Mouse (Mus musculus) kidney, adult 18-20 months (tissue): ENCODE measurements around the gene Ankrd22.
"Not testable (repeated sequence)": the region's sequence is repeated elsewhere in the genome, so short reads cannot be mapped to it uniquely, and the experiment has no call there.

ENCODE experiments used
- DNase-seq: peaks from one replicate; pipeline ENCODE4 v3.0.0; 2021

The Ankrd22 gene

GRCm38 (mm10) chr19:34165891-34166290, at the start of gene Ankrd22:
TSS of gene Ankrd22 (minus strand) at chr19:34166053.
- no peak for DNase-seq

- no peak for DNase-seq
These were observed 48.3 kb upstream of the Ankrd22 start for GRCm38 (mm10) chr19:34214136-34214535.

- no peak for DNase-seq
These were observed 47.4 kb upstream of the Ankrd22 start for GRCm38 (mm10) chr19:34213251-34213645.

GRCm38 (mm10) chr19:34212489-34213250, 46.8 kb upstream of the Ankrd22 start:
- DNase-seq: no peak

- DNase-seq: no peak
These were observed 45.0 kb upstream of the Ankrd22 start for GRCm38 (mm10) chr19:34210841-34211240.

GRCm38 (mm10) chr19:34209930-34210581, 44.2 kb upstream of the Ankrd22 start:
- DNase-seq: no peak

GRCm38 (mm10) chr19:34209031-34209430, 43.2 kb upstream of the Ankrd22 start:
- DNase-seq: no peak

- DNase-seq: no peak
These were observed 41.0 kb upstream of the Ankrd22 start for GRCm38 (mm10) chr19:34206760-34207440.

- DNase-seq: not testable (repeated sequence)
These were observed 40.3 kb upstream of the Ankrd22 start for GRCm38 (mm10) chr19:34206128-34206527.

GRCm38 (mm10) chr19:34202668-34203067, 36.8 kb upstream of the Ankrd22 start:
- DNase-seq: no peak

- DNase-seq: no peak
These were observed 33.6 kb upstream of the Ankrd22 start for GRCm38 (mm10) chr19:34199488-34199887.

- no peak for DNase-seq
These were observed 33.0 kb upstream of the Ankrd22 start for GRCm38 (mm10) chr19:34198901-34199300.

GRCm38 (mm10) chr19:34198066-34198465, 32.2 kb upstream of the Ankrd22 start:
- no peak for DNase-seq

- no peak for DNase-seq
These were observed 29.2 kb upstream of the Ankrd22 start for GRCm38 (mm10) chr19:34195031-34195430.

- DNase-seq: no peak
These were observed 28.4 kb upstream of the Ankrd22 start for GRCm38 (mm10) chr19:34194132-34194745.

GRCm38 (mm10) chr19:34193683-34194082, 27.8 kb upstream of the Ankrd22 start:
- DNase-seq: no peak

GRCm38 (mm10) chr19:34193149-34193548, 27.3 kb upstream of the Ankrd22 start:
- DNase-seq: peak; percentile 17

GRCm38 (mm10) chr19:34192008-34192963, 26.4 kb upstream of the Ankrd22 start, which contains the start of gene Stambpl1:
TSS of gene Stambpl1 (plus strand) at chr19:34192229.
- peak; percentile 65 for DNase-seq

GRCm38 (mm10) chr19:34191645-34192007, 25.8 kb upstream of the Ankrd22 start:
- DNase-seq: no peak

GRCm38 (mm10) chr19:34186845-34187244, 21.0 kb upstream of the Ankrd22 start:
- no peak for DNase-seq

- no peak for DNase-seq
These were observed 16.6 kb upstream of the Ankrd22 start for GRCm38 (mm10) chr19:34182490-34182889.

GRCm38 (mm10) chr19:34181234-34181633, 15.4 kb upstream of the Ankrd22 start:
- DNase-seq: no peak
